Mouse (Mus musculus): ENCODE measurements around the gene Eci1. TPM values are rescaled to one million over a fixed set of nuclear protein-coding genes. Genes with fewer than 3 reads are reported as not detected.
A peak's percentile ranks its signal among the peaks of the same experiment; 100 is the strongest.

Eci1 gene
- polyA plus RNA-seq, 1 experiment = 222 TPM

DNA sequence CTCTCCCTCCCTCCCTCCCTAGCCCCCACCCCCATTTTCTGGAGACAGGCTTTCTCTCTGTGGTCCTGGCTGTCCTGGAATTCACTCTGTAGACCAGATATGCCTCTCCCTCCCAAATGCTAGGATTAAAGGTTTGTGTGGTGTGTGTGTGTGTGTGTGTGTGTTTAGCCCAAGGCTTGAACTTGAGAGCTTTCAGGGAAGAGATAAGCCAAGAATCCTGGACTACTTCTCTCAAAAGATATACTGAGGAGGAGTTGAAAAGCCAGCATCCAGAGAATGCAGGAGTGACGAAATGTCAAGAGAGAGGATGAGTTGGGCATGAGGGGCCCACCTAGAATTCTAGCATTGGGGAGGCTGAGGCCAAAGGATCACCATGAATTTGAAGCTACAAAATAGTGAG is 36.5 kb downstream of the Eci1 start:
- Histone ChIP-seq H3K27ac (ENCODE audit: insufficient read depth, low read depth, low read length) (no peak overlapping the region), H3K4me1 (ENCODE audit: control insufficient read depth, insufficient read depth, low read length) (peaks cover 2% of the 10 kb centered on the region; the same call in 1 of the 2 replicates), H3K27me3 (replicated peaks; ENCODE audit: control insufficient read depth, insufficient read depth, low read length) (no peaks in the 10 kb centered on the region), H3K4me3 (ENCODE audit: insufficient read depth, low read depth, low read length) (no peak overlapping the region), H3K36me3 (ENCODE audit: control insufficient read depth, insufficient read depth, low read length) (no peaks in the 10 kb centered on the region)
- 89% methylated on average over 1 of the region's 1 CpGs for WGBS
- TF ChIP-seq CTCF (conservative IDR thresholded peaks at IDR 0.05; ENCODE audit: insufficient read depth, insufficient read length, low read depth, low read length) = no peak
- no peak for TF ChIP-seq POLR2A (IDR thresholded peaks at IDR 0.05; ENCODE audit: low read depth, low read length)
- no peak for DNase-seq

GRCm38 (mm10) chr17:24463374-24464133 is 37.1 kb downstream of the Eci1 start:
- no peak for TF ChIP-seq POLR2A (IDR thresholded peaks at IDR 0.05; ENCODE audit: low read depth, low read length)
- TF ChIP-seq CTCF (conservative IDR thresholded peaks at IDR 0.05; ENCODE audit: insufficient read depth, insufficient read length, low read depth, low read length) = no peak; the same call in 1 of the 2 replicates
- Histone ChIP-seq H3K36me3 (ENCODE audit: control insufficient read depth, insufficient read depth, low read length) (no peaks in the 10 kb centered on the region), H3K27me3 (replicated peaks; ENCODE audit: control insufficient read depth, insufficient read depth, low read length) (no peaks in the 10 kb centered on the region), H3K4me3 (ENCODE audit: insufficient read depth, low read depth, low read length) (no peak overlapping the region), H3K27ac (ENCODE audit: insufficient read depth, low read depth, low read length) (no peak overlapping the region), H3K4me1 (ENCODE audit: control insufficient read depth, insufficient read depth, low read length) (peaks cover 2% of the 10 kb centered on the region; the same call in 1 of the 2 replicates)
- peak; percentile 62 for DNase-seq
- 50% methylated on average over 6 of the region's 6 CpGs for WGBS

- Histone ChIP-seq H3K36me3 (ENCODE audit: control insufficient read depth, insufficient read depth, low read length) (no peaks in the 10 kb centered on the region), H3K4me3 (ENCODE audit: insufficient read depth, low read depth, low read length) (no peak overlapping the region), H3K4me1 (ENCODE audit: control insufficient read depth, insufficient read depth, low read length) (peaks cover 16% of the 10 kb centered on the region), H3K27ac (ENCODE audit: insufficient read depth, low read depth, low read length) (no peak overlapping the region), H3K27me3 (replicated peaks; ENCODE audit: control insufficient read depth, insufficient read depth, low read length) (no peaks in the 10 kb centered on the region)
- DNase-seq = no peak
- TF ChIP-seq CTCF (conservative IDR thresholded peaks at IDR 0.05; ENCODE audit: insufficient read depth, insufficient read length, low read depth, low read length) = no peak
- TF ChIP-seq POLR2A (IDR thresholded peaks at IDR 0.05; ENCODE audit: low read depth, low read length) = no peak
- 93% methylated on average over 5 of the region's 5 CpGs for WGBS
These were observed 42.3 kb downstream of the Eci1 start for GRCm38 (mm10) chr17:24468636-24469246.

DNA sequence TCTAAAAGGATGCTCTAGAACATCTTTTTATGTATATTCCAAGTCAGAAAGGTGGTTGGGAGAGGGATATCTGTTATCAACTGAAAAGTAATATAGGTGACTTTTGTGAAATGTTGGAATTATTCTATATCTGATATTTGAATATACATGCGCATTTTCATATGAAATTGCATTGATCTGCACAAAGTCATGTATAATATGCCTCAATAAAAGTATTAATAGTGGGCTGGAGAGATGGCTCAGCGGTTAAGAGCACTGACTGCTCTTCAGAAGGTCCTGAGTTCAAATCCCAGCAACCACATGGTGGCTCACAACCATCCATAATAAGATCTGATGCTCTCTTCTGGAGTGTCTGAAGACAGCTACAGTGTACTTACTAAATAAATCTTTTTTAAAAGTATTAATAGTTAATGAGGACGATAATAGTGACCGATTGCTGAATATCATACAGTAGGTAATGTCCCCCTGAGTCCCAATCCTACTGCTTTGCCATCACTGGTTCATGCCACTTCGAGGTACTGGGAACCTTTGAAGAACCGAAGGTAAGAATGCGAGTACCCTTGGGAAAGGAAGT is 43.0 kb downstream of the Eci1 start:
- Histone ChIP-seq H3K27me3 (replicated peaks; ENCODE audit: control insufficient read depth, insufficient read depth, low read length) (no peaks in the 10 kb centered on the region), H3K4me1 (ENCODE audit: control insufficient read depth, insufficient read depth, low read length) (peaks cover 16% of the 10 kb centered on the region), H3K27ac (ENCODE audit: insufficient read depth, low read depth, low read length) (peak overlapping the region; percentile 60), H3K4me3 (ENCODE audit: insufficient read depth, low read depth, low read length) (peak overlapping the region; percentile 70), H3K36me3 (ENCODE audit: control insufficient read depth, insufficient read depth, low read length) (no peaks in the 10 kb centered on the region)
- TF ChIP-seq CTCF (conservative IDR thresholded peaks at IDR 0.05; ENCODE audit: insufficient read depth, insufficient read length, low read depth, low read length) (no peak), POLR2A (IDR thresholded peaks at IDR 0.05; ENCODE audit: low read depth, low read length) (no peak)
- no peak for DNase-seq
- 18% methylated on average over 7 of the region's 7 CpGs for WGBS

DNA sequence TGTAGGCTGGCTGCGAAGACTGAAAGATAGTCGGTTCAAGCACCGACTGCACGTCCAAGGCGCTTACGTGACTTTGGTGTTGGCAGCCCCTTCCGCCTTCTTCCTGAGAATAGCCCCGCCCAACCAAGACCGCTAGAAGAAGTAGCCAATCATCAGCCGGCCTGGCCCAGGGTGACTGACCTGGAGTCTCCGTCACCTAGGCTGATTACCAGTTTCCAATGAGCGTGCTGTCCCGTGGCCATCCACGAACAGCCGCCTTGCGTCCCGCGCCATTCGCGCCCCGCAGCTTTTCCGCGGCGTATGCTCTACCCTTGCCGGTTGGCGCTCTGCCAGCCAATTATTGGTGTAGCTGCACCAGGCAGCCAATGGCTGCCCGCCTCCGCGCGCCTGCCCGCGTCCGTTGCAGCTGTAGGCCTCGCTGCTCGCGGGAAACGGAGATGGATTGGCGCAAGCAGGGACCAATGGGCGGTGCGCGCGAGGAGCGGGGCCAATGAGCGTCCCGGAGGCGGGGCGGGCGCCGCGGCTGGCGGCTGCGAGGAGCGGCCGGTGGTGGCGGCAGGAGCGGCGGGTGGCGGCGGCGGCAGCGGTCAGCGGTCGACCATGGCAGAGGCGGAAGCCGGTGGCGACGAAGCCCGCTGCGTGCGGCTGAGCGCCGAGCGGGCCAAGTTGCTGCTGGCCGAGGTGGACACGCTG is 43.6 kb downstream of the Eci1 start, which contains the start of the genes E4f1 and Pgp:
Gene E4f1, minus strand, starts transcription at position 404 of the 693 bp plus-strand sequence.
Gene Pgp, plus strand, starts transcription at position 483 of the 693 bp plus-strand sequence.
- under 1% methylated on average over 71 of the region's 75 CpGs for WGBS
- peak; percentile 30 for TF ChIP-seq POLR2A (IDR thresholded peaks at IDR 0.05; ENCODE audit: low read depth, low read length)
- no peak for TF ChIP-seq CTCF (conservative IDR thresholded peaks at IDR 0.05; ENCODE audit: insufficient read depth, insufficient read length, low read depth, low read length)
- Histone ChIP-seq H3K27ac (ENCODE audit: insufficient read depth, low read depth, low read length) (peak within 1 kb of the TSS; percentile 80), H3K27me3 (replicated peaks; ENCODE audit: control insufficient read depth, insufficient read depth, low read length) (no peaks in the 10 kb centered on the region), H3K36me3 (ENCODE audit: control insufficient read depth, insufficient read depth, low read length) (no peaks in the 10 kb centered on the region), H3K4me1 (ENCODE audit: control insufficient read depth, insufficient read depth, low read length) (peaks cover 16% of the 10 kb centered on the region), H3K4me3 (ENCODE audit: insufficient read depth, low read depth, low read length) (peak within 1 kb of the TSS; percentile 70)
- DNase-seq = peak; percentile 99

- no peaks in the 10 kb centered on the region for H3K36me3 ChIP-seq (ENCODE audit: control insufficient read depth, insufficient read depth, low read length)
- no peaks in the 10 kb centered on the region for H3K27me3 ChIP-seq (replicated peaks; ENCODE audit: control insufficient read depth, insufficient read depth, low read length)
- WGBS = 2% methylated on average over 68 of the region's 68 CpGs
- peaks cover 16% of the 10 kb centered on the region for H3K4me1 ChIP-seq (ENCODE audit: control insufficient read depth, insufficient read depth, low read length)
- H3K27ac ChIP-seq (ENCODE audit: insufficient read depth, low read depth, low read length) = peak overlapping the region; percentile 80
- H3K4me3 ChIP-seq (ENCODE audit: insufficient read depth, low read depth, low read length) = peak overlapping the region; percentile 70
- no peak for DNase-seq
- TF ChIP-seq POLR2A (IDR thresholded peaks at IDR 0.05; ENCODE audit: low read depth, low read length) (no peak), CTCF (conservative IDR thresholded peaks at IDR 0.05; ENCODE audit: insufficient read depth, insufficient read length, low read depth, low read length) (no peak)
These were observed 44.5 kb downstream of the Eci1 start for GRCm38 (mm10) chr17:24470701-24471527.
